Mouse (Mus musculus) urinary bladder, postnatal 10 days (tissue): Measurements from ENCODE around the gene Gm10428.
"Not testable (repeated sequence)": the region's sequence is repeated elsewhere in the genome, so short reads cannot be mapped to it uniquely, and the experiment has no call there.

ENCODE experiments used
- DNase-seq: peaks from one replicate; pipeline ENCODE4 v3.0.0; 2022; ENCODE audit warnings: low spot score

Gm10428 gene

GRCm38 (mm10) chr11:62752780-62753179 is at the start of gene Gm10428:
TSS of gene Gm10428 (plus strand) at chr11:62753100.
- no peak for DNase-seq

GRCm38 (mm10) chr11:62706141-62706540 is 46.8 kb upstream of the Gm10428 start:
- DNase-seq = no peak

GRCm38 (mm10) chr11:62708252-62708651 is 44.6 kb upstream of the Gm10428 start:
- DNase-seq = no peak

- no peak for DNase-seq
Measured at GRCm38 (mm10) chr11:62710657-62711056, 42.2 kb upstream of the Gm10428 start.

GRCm38 (mm10) chr11:62728276-62728675 is 24.6 kb upstream of the Gm10428 start:
- no peak for DNase-seq

- peak; percentile 51 for DNase-seq
Measured at GRCm38 (mm10) chr11:62731311-62732021, 21.4 kb upstream of the Gm10428 start, which contains the start of gene Zfp287. TSS of gene Zfp287 (minus strand) at chr11:62731905.

GRCm38 (mm10) chr11:62732022-62732387 is 20.9 kb upstream of the Gm10428 start:
- DNase-seq = no peak

GRCm38 (mm10) chr11:62732665-62733064 is 20.2 kb upstream of the Gm10428 start:
- DNase-seq = no peak

GRCm38 (mm10) chr11:62741186-62741585 is 11.7 kb upstream of the Gm10428 start:
- DNase-seq = no peak

- DNase-seq = no peak
Measured at GRCm38 (mm10) chr11:62742261-62742957, 10.5 kb upstream of the Gm10428 start.

GRCm38 (mm10) chr11:62744103-62744502 is 8.8 kb upstream of the Gm10428 start:
- no peak for DNase-seq

GRCm38 (mm10) chr11:62746001-62746533 is 6.8 kb upstream of the Gm10428 start:
- no peak for DNase-seq

GRCm38 (mm10) chr11:62747227-62747626 is 5.7 kb upstream of the Gm10428 start:
- no peak for DNase-seq

GRCm38 (mm10) chr11:62748062-62748461 is 4.8 kb upstream of the Gm10428 start:
- no peak for DNase-seq

GRCm38 (mm10) chr11:62749445-62749844 is 3.5 kb upstream of the Gm10428 start:
- DNase-seq = not testable (repeated sequence)

GRCm38 (mm10) chr11:62752191-62752590 is 709 bp upstream of the Gm10428 start:
- no peak for DNase-seq

- peak; percentile 89 for DNase-seq
Measured at GRCm38 (mm10) chr11:62756456-62757142, 3.7 kb downstream of the Gm10428 start.

GRCm38 (mm10) chr11:62757143-62757507 is 4.2 kb downstream of the Gm10428 start:
- DNase-seq = no peak

- no peak for DNase-seq
Measured at GRCm38 (mm10) chr11:62757906-62758305, 5.0 kb downstream of the Gm10428 start.

GRCm38 (mm10) chr11:62758491-62758890 is 5.6 kb downstream of the Gm10428 start:
- DNase-seq = no peak

GRCm38 (mm10) chr11:62760755-62761457 is 8.0 kb downstream of the Gm10428 start:
- no peak for DNase-seq

GRCm38 (mm10) chr11:62776510-62776909 is 23.6 kb downstream of the Gm10428 start:
- no peak for DNase-seq
